Mouse (Mus musculus) layer of hippocampus, postnatal 36 days (tissue): ENCODE results near the gene Mrpl14. TPM values are rescaled to one million over a fixed set of nuclear protein-coding genes. Genes with fewer than 3 reads are reported as not detected.

Source experiments
- DNase-seq, 2 experiments: peaks; one replicate each; pipeline ENCODE4 v3.0.0; 2022
- total RNA-seq, 2 experiments: library from RNA; stranded (reverse); gene quantifications; 2 replicates each; pipeline ENCODE4 v1.2.3; 2021

Gene Mrpl14
- total RNA-seq, 2 experiments from 2014 or later = 39.5 to 43.9 TPM

DNA sequence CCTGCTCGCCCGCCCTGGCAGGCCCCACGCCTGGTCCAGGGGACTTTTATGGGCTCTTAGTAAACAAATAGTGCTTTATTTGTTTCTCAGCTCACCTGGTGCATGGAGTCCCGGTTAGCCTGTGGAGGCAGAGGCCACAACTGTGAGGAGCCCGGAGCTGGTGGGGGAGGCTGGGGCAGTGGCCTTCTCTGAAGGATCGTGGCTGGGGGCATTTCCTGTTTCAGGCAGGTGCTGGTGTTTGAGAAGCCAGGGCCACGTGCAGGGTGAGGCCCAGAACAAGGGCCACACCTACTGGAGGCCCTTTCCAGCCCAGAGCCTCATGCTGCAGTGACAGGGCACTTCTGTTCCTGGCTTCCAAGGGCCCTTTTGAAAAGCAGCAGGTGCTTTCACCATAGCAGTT is 40.1 kb downstream of the Mrpl14 start:
- no peak for DNase-seq

DNA sequence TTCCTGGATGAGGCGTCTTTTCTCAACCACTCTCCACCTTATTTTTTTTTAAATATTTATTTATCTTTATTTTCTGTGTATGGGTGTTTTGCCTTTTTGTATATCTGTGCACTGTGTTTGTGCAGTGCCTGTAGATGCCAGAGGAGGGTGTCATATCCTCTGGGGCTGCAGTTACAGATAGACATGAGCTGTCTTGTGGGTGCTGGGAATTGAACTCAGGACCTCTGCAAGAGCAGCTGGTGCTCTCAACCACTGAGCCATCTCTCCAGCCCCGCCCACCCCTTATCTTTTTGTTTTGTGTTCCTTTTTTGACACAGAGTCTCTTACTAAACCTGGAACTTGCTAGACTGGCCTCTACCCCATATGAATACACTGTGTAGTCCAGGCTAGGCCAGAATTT is 41.4 kb downstream of the Mrpl14 start:
- no peak for DNase-seq

DNA sequence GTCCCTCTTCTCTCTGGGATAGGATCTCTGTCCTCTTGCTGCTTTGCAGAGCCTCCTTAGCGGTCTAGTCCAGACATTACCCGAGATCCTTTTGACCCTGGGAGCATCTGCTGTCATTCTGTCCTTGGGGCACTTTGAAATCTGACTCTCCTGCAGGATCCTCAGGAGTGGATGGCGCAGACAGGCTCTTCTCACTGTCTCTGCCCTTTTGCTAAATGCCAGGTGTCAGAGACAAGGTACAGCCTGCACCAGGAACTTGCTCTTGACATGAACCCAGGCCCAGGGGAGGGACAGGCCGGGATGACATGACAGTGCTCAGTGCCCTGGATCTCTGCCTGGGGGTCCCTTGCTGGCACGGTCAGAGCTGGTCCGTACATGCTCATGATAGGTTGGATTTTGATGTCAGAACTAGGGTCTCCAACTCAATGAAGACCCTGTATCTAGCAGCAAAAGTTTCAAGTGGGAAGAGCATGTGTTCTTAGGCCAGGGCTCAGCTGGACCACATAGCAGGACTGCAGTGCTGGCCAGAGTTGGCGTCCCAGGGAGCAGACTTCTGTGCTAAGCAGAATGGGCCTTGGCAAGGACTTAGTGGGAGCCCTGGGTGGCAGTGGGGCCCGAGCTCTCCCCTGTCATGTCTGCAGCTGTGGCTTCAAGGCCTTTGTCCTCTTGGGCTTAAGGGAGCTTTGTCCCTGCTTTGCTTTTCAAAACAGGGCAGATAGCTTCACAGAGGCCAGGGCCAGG is 42.0 kb downstream of the Mrpl14 start:
- no peak for DNase-seq

DNA sequence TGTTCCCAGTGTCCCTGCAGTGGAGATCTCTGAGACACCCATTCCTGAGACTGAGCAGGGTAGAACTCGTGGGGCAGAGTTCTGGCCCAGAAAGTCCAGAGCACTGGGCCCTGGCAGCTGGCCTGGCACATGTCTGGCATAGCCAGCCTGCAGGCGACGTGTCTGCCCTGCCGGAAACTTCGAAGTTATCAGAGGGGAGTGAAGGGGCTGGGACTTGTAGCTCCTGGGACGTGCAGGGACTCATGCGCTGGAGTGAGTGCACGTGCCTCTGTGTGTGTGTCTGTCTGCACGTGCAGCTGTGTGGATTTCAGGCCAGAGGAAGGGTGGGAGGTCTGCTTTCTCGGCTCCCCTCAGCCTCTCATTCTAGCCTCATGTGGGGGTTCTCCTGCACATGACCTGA is 43.3 kb downstream of the Mrpl14 start:
- DNase-seq = no peak

DNA sequence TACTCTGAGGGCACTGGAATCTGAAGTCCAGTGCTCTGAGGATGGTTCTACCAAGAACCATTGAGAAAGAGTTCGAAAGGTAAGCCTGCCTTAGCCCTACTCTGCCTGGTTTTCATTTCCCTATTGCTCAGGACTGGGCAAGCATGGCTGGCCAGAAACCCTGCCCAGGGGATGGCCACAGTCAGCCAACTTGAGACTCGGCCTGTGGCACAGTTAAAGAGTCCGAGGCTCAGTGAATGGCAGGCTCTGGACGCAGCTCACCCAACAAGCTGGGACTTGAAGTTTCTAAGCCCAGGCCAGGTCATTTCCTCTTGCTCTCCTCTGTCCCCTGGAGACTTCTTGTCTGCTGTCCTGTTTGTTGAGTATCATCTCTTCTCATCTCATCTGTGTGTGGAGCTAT is 44.6 kb downstream of the Mrpl14 start:
- DNase-seq = no peak

DNA sequence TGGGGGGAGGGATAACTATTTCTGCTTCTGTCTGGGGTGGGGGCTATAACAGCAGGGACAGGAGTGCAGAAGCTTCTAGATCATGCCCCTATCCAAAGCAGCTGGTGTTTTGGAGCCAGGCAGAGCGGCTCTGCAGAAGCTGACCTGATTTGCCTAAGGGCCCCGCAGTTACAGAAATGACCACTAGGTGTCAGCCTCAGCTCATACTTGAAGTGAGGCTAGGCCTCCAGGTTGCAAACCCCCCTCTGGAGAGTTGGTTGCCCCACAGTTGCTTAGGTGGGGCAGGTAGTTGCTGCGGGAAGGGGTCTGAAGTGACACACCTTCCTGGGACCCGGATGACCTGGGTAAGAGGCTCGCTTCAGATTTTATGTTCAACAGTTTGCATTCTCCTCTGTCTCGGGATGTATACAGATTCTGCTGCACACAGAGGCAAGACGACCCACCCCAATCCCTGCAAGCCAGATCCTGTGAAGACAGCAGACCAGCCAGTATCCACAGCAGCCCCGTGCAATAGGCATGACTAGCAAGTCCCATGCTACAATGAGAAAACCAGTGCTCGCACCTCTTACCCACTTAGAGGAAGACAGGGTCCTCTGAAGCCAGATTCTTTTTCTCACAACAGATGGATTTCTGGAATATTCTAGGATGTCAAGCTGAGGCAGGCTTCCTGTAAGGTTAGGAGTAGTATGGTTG is 45.2 kb downstream of the Mrpl14 start:
- peak; percentile 82 to 87 for DNase-seq

DNA sequence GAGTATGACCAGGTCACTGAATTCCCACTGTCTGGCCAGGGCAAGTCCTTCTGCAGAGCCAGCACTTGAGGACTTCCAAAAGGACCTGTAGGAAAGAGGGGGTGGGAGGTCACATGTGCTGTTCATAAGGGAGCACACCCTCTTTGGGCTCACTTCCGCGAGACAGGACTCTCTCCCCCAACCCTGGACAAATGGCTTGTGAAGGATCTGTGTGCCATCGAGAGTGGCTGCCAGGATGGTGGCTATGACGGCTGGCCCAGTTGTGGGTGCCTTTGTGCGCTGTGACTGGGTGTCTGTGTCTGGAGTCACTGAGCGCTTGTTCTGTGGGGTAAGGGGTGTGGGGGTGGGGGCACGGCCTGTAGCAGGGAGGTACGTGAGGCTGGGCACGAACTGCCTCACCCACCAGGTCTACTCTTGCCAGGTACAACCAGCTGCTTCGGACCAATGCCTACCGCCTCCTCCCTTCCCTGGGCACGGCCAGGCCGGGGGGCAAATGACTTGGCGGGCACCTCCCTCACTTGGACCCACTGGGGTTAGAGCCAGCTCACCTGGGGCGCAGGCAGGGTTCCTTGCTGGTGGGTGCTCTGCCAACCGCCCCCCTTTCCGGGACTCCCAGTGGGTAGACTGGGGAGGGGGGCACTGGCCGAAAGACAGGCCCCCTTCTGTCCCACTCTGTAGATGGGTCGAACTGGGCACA is 47.1 kb downstream of the Mrpl14 start:
- peak; percentile 51 to 71 for DNase-seq

DNA sequence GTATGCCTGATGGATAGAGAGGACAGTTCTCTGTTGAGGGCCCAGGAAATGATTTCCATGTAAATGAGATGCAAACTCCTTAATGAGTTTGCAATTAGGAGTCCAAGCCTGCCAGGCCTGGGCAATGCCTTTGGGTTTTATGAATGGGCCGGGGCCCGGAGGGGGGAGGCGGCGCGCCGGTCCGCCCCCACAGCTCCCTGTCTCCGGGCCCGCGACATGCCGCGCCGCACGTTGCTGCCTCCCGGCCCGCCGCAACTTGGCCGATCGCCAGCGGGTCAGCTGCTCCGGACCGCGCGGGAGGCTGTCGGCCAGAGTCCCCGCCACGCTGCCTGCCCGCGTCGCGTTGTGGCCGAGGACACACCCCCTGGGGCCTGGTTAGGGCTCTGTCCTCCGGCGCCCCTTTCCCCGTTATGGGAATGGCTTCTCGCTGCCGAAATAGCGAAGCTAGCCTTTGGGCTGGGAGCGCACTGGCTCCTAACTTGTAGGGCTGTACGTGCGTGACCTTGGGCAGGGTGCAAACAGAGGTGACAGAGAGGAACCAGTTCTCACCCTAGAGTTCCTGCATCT is 47.7 kb downstream of the Mrpl14 start, which contains the start of gene 1600014C23Rik:
Gene 1600014C23Rik (minus strand): TSS at position 110 of the 567 bp plus-strand sequence.
- DNase-seq = peak; percentile 79 to 85

DNA sequence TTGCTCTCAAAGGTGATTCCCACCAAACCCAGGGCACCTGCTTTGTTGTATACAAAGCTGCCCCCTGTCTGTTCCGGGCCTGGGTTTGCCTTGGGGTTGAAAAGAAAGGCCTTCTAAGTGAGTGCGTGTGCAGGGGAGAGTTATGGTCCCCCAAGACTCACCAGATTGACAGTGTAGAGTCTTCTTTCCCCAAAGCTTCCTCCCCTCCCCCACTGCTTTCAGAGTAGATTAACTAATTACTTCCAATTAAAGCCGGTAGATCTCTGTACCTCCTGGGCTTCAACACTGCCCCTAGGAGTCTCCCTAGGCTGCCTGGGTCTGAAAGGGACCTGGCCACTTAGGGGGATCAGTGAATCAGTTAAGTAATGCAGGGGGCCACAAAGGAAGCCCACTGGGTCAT is 48.2 kb downstream of the Mrpl14 start:
- no peak for DNase-seq

DNA sequence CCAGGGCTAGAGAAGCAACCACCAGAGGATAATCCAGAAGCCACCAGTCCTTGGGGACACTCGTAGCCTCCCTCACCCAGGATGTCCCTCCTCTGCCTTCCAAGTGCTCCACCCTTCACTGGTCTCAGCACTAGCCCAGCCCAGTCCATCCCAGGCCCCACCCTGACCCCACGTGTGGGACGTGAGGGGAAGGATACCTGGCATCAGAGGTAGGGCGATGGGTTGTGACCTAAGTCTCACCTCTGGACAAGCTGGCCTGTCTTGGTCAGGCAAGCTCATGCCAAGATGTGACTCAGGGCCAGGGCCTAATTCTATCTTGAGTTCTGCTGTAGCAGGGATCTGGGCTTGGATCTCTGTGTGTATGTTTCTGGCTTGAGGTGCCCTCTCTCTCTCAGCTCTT is 48.8 kb downstream of the Mrpl14 start:
- DNase-seq = no peak

DNA sequence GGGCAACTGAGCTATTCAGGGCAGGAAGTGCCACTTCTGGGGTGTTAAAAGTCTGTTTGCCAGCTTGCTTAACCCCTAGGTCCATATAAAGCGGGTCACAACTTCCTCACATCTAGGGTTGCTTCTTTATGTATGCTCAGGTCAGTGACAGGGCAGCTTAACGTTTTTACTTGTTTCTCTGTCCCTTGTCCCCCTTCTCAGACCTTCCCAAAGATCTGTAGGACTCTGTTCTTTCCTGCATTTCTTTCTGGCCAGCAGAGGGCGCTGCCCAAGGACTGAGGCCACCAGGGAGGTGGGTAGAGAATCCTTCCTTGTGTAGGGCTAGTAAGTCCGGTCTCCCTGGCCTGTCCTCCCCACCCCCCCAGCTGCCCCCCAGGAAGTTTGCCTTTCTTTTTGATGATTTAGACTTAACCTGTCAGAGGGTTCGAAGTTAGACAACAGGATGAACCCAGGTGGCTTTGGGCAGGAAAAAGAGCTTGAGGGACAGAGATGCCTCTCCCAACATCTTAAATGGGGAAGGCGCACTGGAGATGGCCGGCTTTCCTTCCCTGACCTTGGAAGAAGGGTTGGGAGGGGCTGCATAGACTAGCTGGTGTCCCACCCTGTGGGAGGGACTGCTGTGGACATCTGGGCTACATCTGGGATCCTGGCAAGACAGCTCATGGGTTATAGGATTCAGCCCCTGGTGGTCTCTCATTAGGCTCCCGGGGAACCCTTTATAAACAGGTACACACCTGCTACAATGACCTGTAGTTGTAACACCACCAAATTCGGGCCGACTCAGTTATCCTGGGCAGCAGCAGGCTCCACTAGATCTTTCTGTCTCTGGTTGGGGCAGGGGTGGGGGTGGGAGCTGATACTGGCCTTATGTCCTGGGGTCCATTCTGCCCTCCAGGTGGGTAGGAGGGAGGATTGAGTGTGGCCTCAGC is 49.5 kb downstream of the Mrpl14 start:
- DNase-seq = peak; percentile 76 to 82

DNA sequence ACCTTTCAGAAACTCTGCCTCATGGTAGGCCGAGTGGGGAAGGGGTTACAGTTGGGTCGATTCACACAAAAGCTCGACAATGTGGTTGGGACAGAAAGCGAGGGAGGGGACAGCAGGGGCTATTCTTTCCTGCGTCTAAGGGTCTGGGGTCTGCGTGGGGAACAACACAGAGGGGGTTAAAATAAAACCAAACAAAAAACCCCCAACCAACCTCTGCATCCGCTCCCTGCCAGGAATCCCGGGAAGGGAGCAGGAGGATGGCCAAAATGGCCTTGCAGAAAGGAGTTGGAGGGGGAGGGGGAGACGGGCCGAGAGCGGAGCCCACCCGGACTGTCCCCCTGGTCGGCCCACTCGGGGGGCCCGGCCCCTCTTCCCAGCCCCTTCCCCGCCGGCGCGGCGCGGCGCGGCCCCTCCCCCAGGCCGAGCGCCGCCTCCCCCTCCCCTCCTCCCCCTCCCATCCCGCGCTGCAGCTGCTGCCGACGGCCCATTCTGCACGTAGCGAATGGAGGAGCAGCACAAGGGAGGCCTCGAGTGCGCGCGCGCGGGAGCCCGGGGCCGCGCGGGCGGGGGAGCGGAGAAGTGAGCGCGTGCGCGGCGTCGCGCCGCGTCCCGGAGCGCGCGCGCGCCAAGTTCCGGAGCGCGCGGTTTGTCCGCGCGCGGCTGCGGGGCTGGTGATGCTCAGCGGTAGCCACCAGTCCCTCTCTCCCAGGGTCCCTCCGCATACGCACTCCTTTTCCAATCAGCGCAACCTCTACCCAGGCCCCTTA is 50.4 kb downstream of the Mrpl14 start:
- peak; percentile 88 to 89 for DNase-seq

DNA sequence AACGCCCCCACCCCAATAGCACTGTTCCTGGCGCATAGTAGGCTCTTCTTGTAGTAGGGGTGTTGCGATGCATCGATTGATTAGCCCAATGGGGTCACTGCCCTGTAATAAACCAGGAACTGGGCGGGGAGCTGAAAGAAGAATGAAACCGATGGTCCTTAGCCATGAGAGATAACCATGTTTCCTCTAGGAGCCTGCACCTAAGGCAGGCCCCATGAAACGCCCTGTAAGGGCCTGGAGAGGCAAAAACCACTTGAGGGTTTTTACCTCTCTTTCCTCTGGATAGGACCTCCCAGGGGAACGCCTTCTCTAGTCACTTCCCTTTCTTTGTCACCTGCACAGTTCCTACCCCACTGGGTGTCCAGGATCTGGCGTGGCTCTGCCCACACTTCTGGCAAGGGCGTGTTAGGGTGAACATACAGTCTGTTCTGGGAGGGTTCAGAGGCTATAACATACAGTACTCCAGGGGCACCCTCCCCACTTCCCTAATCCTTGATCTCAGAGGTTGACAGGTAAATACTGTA is 51.0 kb downstream of the Mrpl14 start:
- DNase-seq = no peak

DNA sequence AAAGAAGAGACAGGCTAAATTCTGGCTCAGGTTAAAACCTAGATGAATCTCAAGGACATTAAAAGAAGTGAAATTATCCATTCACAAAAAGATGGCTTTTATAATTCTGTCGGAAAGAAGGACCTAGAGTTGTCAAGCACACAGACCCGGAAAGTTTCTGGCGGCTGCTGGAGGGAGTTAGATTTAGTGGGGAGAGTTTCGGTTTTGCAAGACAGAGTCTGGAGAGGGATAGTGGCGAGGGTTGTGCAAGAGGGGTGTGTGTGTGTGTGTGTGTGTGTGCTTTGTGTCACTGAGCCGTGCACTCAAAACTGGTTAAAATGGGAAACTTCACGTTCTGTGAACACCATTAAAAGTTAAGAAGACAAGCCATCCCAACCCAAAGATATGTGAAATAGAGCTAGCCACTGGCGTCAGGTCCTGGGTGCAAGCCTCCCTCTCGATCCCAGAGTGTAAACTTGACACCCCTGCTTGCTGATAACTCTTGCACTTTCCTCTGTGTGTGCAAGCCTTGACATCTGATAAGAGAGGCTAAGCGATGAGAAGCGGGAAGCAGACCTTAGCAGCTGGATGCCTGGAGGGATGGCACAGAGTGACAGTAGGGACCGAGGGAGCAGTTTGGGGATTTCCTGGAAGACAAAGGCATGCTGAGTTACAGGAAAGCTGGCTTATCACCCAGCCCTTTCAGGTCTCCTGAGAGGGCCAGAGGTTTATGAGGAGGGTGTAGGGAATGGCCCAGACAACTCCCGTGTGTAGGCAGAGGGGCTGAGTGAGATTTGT is 56.4 kb downstream of the Mrpl14 start:
- no peak for DNase-seq

DNA sequence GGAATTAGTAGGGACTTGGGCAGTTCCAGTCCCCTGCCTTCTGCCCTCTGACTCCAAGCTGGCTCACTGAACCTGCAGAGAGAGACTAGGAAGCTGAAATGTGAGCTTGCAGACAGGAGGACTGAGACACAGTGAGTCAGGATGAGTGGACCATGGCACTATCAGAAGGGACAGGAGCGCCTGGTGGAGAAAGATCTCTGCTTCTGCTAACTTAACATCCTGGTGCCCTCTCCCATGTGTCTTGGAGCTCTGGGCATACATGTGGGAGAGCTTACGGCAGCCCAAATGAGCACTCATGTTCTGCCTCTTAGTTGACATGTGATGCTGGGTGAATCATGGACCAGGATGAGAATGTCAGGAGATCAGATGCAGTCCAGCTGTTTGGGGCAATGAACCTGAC is 59.5 kb downstream of the Mrpl14 start:
- DNase-seq = no peak

DNA sequence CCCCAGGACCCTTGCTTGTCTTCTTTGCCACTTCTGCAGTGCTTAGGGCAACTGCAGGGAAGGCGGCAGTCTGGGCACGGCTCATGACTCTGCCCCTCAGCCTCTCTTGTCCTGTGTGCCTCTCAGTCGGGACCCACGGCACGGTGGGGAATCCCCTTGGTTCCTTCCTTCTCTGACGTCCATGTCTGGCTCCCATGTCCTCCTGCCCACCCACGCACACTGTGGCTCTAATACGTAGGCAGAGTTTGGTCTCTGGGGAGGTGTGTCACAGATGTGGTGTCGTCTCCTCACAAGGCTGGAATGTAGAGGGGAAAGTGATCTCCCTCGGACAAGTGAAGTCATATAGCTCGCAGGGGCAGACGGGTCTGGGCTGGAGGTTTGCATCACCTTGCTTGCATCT is 60.6 kb downstream of the Mrpl14 start:
- no peak for DNase-seq

DNA sequence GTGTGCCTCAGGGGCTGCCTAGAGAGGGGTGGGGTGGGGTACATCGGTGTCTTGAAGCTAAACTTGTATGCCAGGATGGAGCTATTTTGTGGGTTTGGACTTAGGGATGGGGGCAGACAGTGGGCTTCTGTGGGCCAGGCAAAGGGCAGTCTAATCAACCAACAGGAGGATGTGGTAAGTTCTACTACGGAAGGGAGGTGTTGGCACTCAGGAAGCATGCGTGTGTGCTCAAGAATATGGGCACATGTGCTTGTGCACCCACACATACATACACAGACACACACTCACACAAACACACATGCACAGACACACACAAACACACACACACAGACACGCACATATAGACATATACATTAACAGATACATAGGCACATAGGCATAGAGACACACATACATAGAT is 61.2 kb downstream of the Mrpl14 start:
- DNase-seq = no peak
